Mouse (Mus musculus): Measurements from ENCODE around the gene Acadvl. TPM values are rescaled to one million over a fixed set of nuclear protein-coding genes. Genes with fewer than 3 reads are reported as not detected.

Gene Acadvl
- total and polyA plus RNA-seq, 3 experiments = 92.5 to 123 TPM; not detected in 1

DNA sequence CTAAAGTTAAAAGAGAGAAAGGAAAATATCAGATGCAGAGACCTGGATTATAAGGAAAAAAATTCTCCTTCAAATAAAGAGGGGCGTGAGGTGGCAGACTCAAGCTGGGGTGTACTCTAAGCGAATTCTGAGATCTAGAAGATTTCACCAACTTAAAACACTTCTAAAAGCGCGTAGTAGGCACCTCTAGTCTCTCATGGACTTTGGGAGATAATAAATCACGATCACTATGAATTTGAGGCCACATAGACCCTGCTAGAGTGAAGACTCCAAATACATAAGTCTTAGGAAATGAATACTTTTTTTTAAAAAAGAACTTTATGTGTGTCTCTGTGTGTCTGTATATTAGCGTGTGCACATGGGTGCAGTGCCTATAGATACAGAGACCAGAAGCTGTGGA lies 466 bp upstream of the Acadvl start:
- Histone ChIP-seq H3K36me3 (ENCODE audit: control insufficient read depth in 1 of 2, insufficient read depth in 2 of 2, low read length in 2 of 2) (peaks cover 0 to 38% of the 10 kb centered on the region in 2 experiments; a peak in 2 of 4 replicates), H3K4me1 (ENCODE audit: control insufficient read depth in 1 of 2, insufficient read depth in 2 of 2, low read length in 2 of 2) (peaks cover 6 to 35% of the 10 kb centered on the region in 2 experiments), H3K9me3 (replicated peaks; ENCODE audit: insufficient read depth, low read length) (no peaks in the 10 kb centered on the region), H3K27me3 (ENCODE audit: control insufficient read depth in 1 of 2, insufficient read depth in 2 of 2, low read length in 2 of 2) (no peaks in the 10 kb centered on the region), H3K4me3 (ENCODE audit: control insufficient read depth in 1 of 2, insufficient read depth in 1 of 2, low read depth in 2 of 2, low read length in 2 of 2) (peak overlapping the region; percentile 82 to 86; a peak in 3 of 4 replicates), H3K79me2 (ENCODE audit: control insufficient read depth, insufficient read depth, low read length, poor library complexity) (peaks cover 26% of the 10 kb centered on the region), H3K9ac (ENCODE audit: control insufficient read depth, low read depth, low read length, poor library complexity, severe bottlenecking) (peak overlapping the region; percentile 38), H3K27ac (ENCODE audit: control insufficient read depth, low read depth, low read length) (no peak overlapping the region)
- peak; percentile 97 for TF ChIP-seq ZKSCAN1 (IDR thresholded peaks at IDR 0.05; ENCODE audit: low read depth, low read length)
- peak; percentile 40; the same call in 1 of the 2 replicates for TF ChIP-seq MAX (IDR thresholded peaks at IDR 0.05; ENCODE audit: low read length)
- TF ChIP-seq MXI1 (IDR thresholded peaks at IDR 0.05; ENCODE audit: low read depth, low read length) = no peak
- DNase-seq (ENCODE audit: low read depth, low spot score) = peak; percentile 54

DNA sequence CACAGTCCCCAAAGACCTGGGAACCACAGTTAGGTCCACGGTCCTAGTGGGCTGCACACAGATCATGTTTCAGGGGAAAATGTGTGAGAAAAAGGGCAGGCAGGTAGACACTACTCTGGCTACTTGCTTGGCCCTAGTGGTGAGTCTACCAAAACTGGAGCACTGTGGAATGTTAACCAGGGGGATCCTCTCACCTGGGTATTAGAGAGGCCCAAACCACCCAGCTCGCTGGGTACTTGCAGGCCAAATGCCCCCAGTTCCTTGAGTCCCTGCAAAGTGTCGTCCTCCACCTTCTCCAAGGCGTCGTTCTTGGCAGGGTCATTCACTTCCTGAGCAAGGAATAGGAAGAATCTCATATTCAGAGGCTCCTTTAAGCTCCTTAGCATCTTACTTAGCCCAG lies 1.2 kb downstream of the Acadvl start:
- H3K9ac ChIP-seq (ENCODE audit: control insufficient read depth, low read depth, low read length, poor library complexity, severe bottlenecking) = no peak overlapping the region
- TF ChIP-seq MYC (IDR thresholded peaks at IDR 0.05; ENCODE audit: low read depth, low read length) (no peak), MAX (IDR thresholded peaks at IDR 0.05; ENCODE audit: low read length) (no peak), HCFC1 (IDR thresholded peaks at IDR 0.05; ENCODE audit: low read depth, low read length) (no peak), SMC3 (IDR thresholded peaks at IDR 0.05; ENCODE audit: low read depth, low read length) (no peak), MEF2A (IDR thresholded peaks at IDR 0.05; ENCODE audit: extremely low read depth, insufficient replicate concordance, low read depth, low read length, poor library complexity, severe bottlenecking) (no peak), POLR2AphosphoS5 (IDR thresholded peaks at IDR 0.05; ENCODE audit: borderline replicate concordance, low read depth, low read length) (no peak), MYB (IDR thresholded peaks at IDR 0.05; ENCODE audit: low read depth, low read length) (no peak), KAT2A (conservative IDR thresholded peaks at IDR 0.05; ENCODE audit: low read depth, low read length) (no peak), SIN3A (IDR thresholded peaks at IDR 0.05; ENCODE audit: low read length) (no peak), JUND (IDR thresholded peaks at IDR 0.05; ENCODE audit: low read depth, low read length) (no peak), MAFK (IDR thresholded peaks at IDR 0.05; ENCODE audit: borderline replicate concordance, low read depth, low read length) (no peak), POLR2A (IDR thresholded peaks at IDR 0.05; ENCODE audit: control insufficient read depth in 1 of 2, insufficient read depth in 1 of 2, low read depth in 1 of 2, low read length in 2 of 2, poor library complexity in 1 of 2) (no peak), MAZ (IDR thresholded peaks at IDR 0.05; ENCODE audit: low read depth, low read length) (no peak), POLR2AphosphoS2 (IDR thresholded peaks at IDR 0.05; ENCODE audit: low read length) (no peak), BHLHE40 (IDR thresholded peaks at IDR 0.05; ENCODE audit: borderline replicate concordance, low read depth, low read length) (no peak)

More for the DNA sequence above, 1.2 kb downstream of the Acadvl start:
- H3K9me3 ChIP-seq (replicated peaks; ENCODE audit: insufficient read depth, low read length) = no peaks in the 10 kb centered on the region
- DNase-seq (ENCODE audit: low read depth, low spot score) = no peak
- H3K27me3 ChIP-seq (ENCODE audit: control insufficient read depth in 1 of 2, insufficient read depth in 2 of 2, low read length in 2 of 2) = no peaks in the 10 kb centered on the region
- no peak overlapping the region for H3K4me3 ChIP-seq (ENCODE audit: control insufficient read depth in 1 of 2, insufficient read depth in 1 of 2, low read depth in 2 of 2, low read length in 2 of 2)
- peaks cover 12% of the 10 kb centered on the region for H3K79me2 ChIP-seq (ENCODE audit: control insufficient read depth, insufficient read depth, low read length, poor library complexity)
- H3K36me3 ChIP-seq (ENCODE audit: control insufficient read depth in 1 of 2, insufficient read depth in 2 of 2, low read length in 2 of 2) = peaks cover 0 to 25% of the 10 kb centered on the region in 2 experiments; a peak in 3 of 4 replicates
- H3K27ac ChIP-seq (ENCODE audit: control insufficient read depth, low read depth, low read length) = no peak overlapping the region
- H3K4me1 ChIP-seq (ENCODE audit: control insufficient read depth in 1 of 2, insufficient read depth in 2 of 2, low read length in 2 of 2) = peaks cover 6 to 24% of the 10 kb centered on the region in 2 experiments
